15 mouse cellular contexts compared by ENCODE assay signal in genomic region chr7:109929628-109930027, GRCm38 (mm10). TPM values are rescaled to one million over a fixed set of nuclear protein-coding genes. Genes with fewer than 3 reads are reported as not detected.
DNase-seq lines count a peak whose midpoint lies in the region; ATAC-seq and TF ChIP-seq lines count a peak whose summit lies in the region.
"Had no signal": no experiment of that assay in that cellular context is flagged by ENCODE, and none has a peak within 500 bp of the region (broad histone marks: within the 10 kb centered on the region; RNA-seq: fewer than 3 reads in every experiment).

No protein-coding gene starts in this region.

- peak; percentile 54 for TF ChIP-seq CTCF in hindbrain, postnatal 0 days (IDR thresholded peaks at IDR 0.05; ENCODE audit: low read depth)
- TF ChIP-seq CTCF in lung, embryonic 14.5 days (IDR thresholded peaks at IDR 0.05; ENCODE audit: low read depth) = peak; percentile 31; the same call in 1 of the 2 replicates
- peak; percentile 15 for TF ChIP-seq CTCF in Patski (IDR thresholded peaks at IDR 0.05)

- H3K4me3 ChIP-seq in hindbrain, postnatal 0 days (ENCODE audit: low read length) = no peak overlapping the region
- no peak overlapping the region for H3K4me3 ChIP-seq in hindbrain, embryonic 16.5 days (ENCODE audit: low read length)
- no peak overlapping the region for H3K4me3 ChIP-seq in lung, embryonic 14.5 days (ENCODE audit: low read depth, low read length)
- H3K4me3 ChIP-seq in kidney, embryonic 16.5 days (ENCODE audit: low read length) = no peak overlapping the region
- H3K4me3 ChIP-seq: embryonic facial prominence, embryonic 15.5 days; forebrain, embryonic 13.5 days; heart, embryonic 12.5 days; liver, embryonic 13.5 days had no signal

- DNase-seq in hindbrain, postnatal 0 days (ENCODE audit: low spot score) = peak; percentile 25
- DNase-seq in lung, embryonic 14.5 days = peak; percentile 16
- no peak for DNase-seq in lung, postnatal 10 days
- no peak for DNase-seq in Patski (ENCODE audit: low read depth, low spot score)
- DNase-seq in left cerebral cortex, adult 9 months (ENCODE audit: low spot score in 2 of 2) = no peak
- DNase-seq: adrenal gland, postnatal 14 days; cerebellum, adult 11 months; liver, embryonic 13.5 days; right cerebral cortex, postnatal 14 days had no signal

- H3K27ac ChIP-seq in hindbrain, postnatal 0 days = no peak overlapping the region
- no peak overlapping the region for H3K27ac ChIP-seq in hindbrain, embryonic 16.5 days (ENCODE audit: low read depth, low read length)
- no peak overlapping the region for H3K27ac ChIP-seq in lung, embryonic 14.5 days (ENCODE audit: low read depth)
- no peak overlapping the region for H3K27ac ChIP-seq in kidney, embryonic 16.5 days (ENCODE audit: low read length)
- H3K27ac ChIP-seq: embryonic facial prominence, embryonic 15.5 days; forebrain, embryonic 13.5 days; liver, embryonic 13.5 days had no signal

- CTCF ChIA-PET in Patski (lab: Charles Lee) = interaction anchor here (0.9 to 1.6 kb wide), 5 partner anchors 10 to 40 kb away, joined by 3 to 5 read pairs (median 3); no protein-coding TSS in a partner anchor

- ATAC-seq in hindbrain, postnatal 0 days = no peak
- ATAC-seq in hindbrain, embryonic 16.5 days = no peak
- ATAC-seq in lung, embryonic 14.5 days (ENCODE audit: insufficient read depth) = no peak
- no peak for ATAC-seq in Patski
- ATAC-seq in neutrophil, adult 5-6 weeks (ENCODE audit: extremely low read depth, insufficient number of reproducible peaks, low FRiP score, poor library complexity, severe bottlenecking) = 0 out of 2 replicates have a peak, but pooled peaks have one; percentile 16
- no peak for ATAC-seq in kidney, embryonic 16.5 days (ENCODE audit: low FRiP score, low TSS enrichment)
- ATAC-seq: forebrain, embryonic 13.5 days had no signal

- H3K36me3 ChIP-seq in hindbrain, postnatal 0 days (ENCODE audit: insufficient read depth, low read length) = peaks cover 27% of the 10 kb centered on the region
- H3K36me3 ChIP-seq in hindbrain, embryonic 16.5 days (ENCODE audit: control insufficient read depth, insufficient read depth, low read length) = peaks cover 28% of the 10 kb centered on the region
- peaks cover 48% of the 10 kb centered on the region for H3K36me3 ChIP-seq in lung, embryonic 14.5 days (ENCODE audit: insufficient read depth)
- H3K36me3 ChIP-seq in kidney, embryonic 16.5 days (ENCODE audit: insufficient read depth, low read length) = peaks cover 24% of the 10 kb centered on the region

- H3K27me3 ChIP-seq in hindbrain, postnatal 0 days (ENCODE audit: insufficient read depth, low read length) = no peaks in the 10 kb centered on the region
- no peaks in the 10 kb centered on the region for H3K27me3 ChIP-seq in hindbrain, embryonic 16.5 days (replicated peaks; ENCODE audit: control insufficient read depth, insufficient read depth, low read length)
- no peaks in the 10 kb centered on the region for H3K27me3 ChIP-seq in lung, embryonic 14.5 days (ENCODE audit: insufficient read depth, low read length)
- no peaks in the 10 kb centered on the region for H3K27me3 ChIP-seq in Patski
- no peaks in the 10 kb centered on the region for H3K27me3 ChIP-seq in kidney, embryonic 16.5 days (ENCODE audit: insufficient read depth, low read length)
- H3K27me3 ChIP-seq: embryonic facial prominence, embryonic 15.5 days; forebrain, embryonic 13.5 days; heart, embryonic 12.5 days; liver, embryonic 13.5 days had no signal

- H3K4me1 ChIP-seq in hindbrain, postnatal 0 days (ENCODE audit: insufficient read depth, low read length) = no peaks in the 10 kb centered on the region
- H3K4me1 ChIP-seq in hindbrain, embryonic 16.5 days (ENCODE audit: control insufficient read depth, insufficient read depth, low read depth, low read length) = no peaks in the 10 kb centered on the region; the same call in 1 of the 2 replicates
- no peaks in the 10 kb centered on the region for H3K4me1 ChIP-seq in lung, embryonic 14.5 days (ENCODE audit: insufficient read depth)
- no peaks in the 10 kb centered on the region for H3K4me1 ChIP-seq in kidney, embryonic 16.5 days (ENCODE audit: insufficient read depth, low read length)
- H3K4me1 ChIP-seq: embryonic facial prominence, embryonic 15.5 days; liver, embryonic 13.5 days had no signal

- in situ Hi-C loops in Patski (cut with MboI; ENCODE audit: low pct_unique_long_range_greater_than_20kb) = no loop called here

- no peaks in the 10 kb centered on the region for H3K9me3 ChIP-seq in hindbrain, postnatal 0 days (ENCODE audit: low read length)
- H3K9me3 ChIP-seq in hindbrain, embryonic 16.5 days (ENCODE audit: control insufficient read depth, low read length) = no peaks in the 10 kb centered on the region
- H3K9me3 ChIP-seq in lung, embryonic 14.5 days (ENCODE audit: low read depth, low read length) = no peaks in the 10 kb centered on the region
- no peaks in the 10 kb centered on the region for H3K9me3 ChIP-seq in kidney, embryonic 16.5 days (ENCODE audit: low read length)
- H3K9me3 ChIP-seq: embryonic facial prominence, embryonic 15.5 days; forebrain, embryonic 13.5 days; heart, embryonic 12.5 days; liver, embryonic 13.5 days had no signal

- H3K4me2 ChIP-seq in hindbrain, postnatal 0 days (ENCODE audit: low read depth, low read length) = no peak overlapping the region
- no peak overlapping the region for H3K4me2 ChIP-seq in hindbrain, embryonic 16.5 days (ENCODE audit: low read length)
- no peak overlapping the region for H3K4me2 ChIP-seq in lung, embryonic 14.5 days
- no peak overlapping the region for H3K4me2 ChIP-seq in kidney, embryonic 16.5 days (replicated peaks; ENCODE audit: low read depth, low read length)
- H3K4me2 ChIP-seq: embryonic facial prominence, embryonic 15.5 days; forebrain, embryonic 13.5 days; heart, embryonic 12.5 days; liver, embryonic 13.5 days had no signal

- no peak overlapping the region for H3K9ac ChIP-seq in hindbrain, postnatal 0 days (replicated peaks; ENCODE audit: low read length)
- no peak overlapping the region for H3K9ac ChIP-seq in hindbrain, embryonic 16.5 days (ENCODE audit: low read depth, low read length)
- H3K9ac ChIP-seq in lung, embryonic 14.5 days = no peak overlapping the region
- H3K9ac ChIP-seq in kidney, embryonic 16.5 days (replicated peaks; ENCODE audit: low read length) = no peak overlapping the region
- H3K9ac ChIP-seq: embryonic facial prominence, embryonic 15.5 days; forebrain, embryonic 13.5 days; heart, embryonic 12.5 days; liver, embryonic 13.5 days had no signal

- POLR2A ChIA-PET in Patski (lab: Charles Lee) = no interaction called here

RNA-seq across cellular contexts. Expression of gene Dennd5a, which starts 30.6 kb away (rescaled TPM):
- total RNA-seq in hindbrain, postnatal 0 days (2014; rRNA removed) = 174 and 191 TPM in 2 replicates
- 29.3 and 32.4 TPM in 2 replicates for polyA plus RNA-seq in hindbrain, postnatal 0 days (2015; fragmentation: Nextera tagmentation; extraction: Ambion mirVana)
- 34.6 and 36.5 TPM in 2 replicates for polyA plus RNA-seq in hindbrain, embryonic 16.5 days (2015; fragmentation: Nextera tagmentation; extraction: Ambion mirVana)
- 51.4 and 51.7 TPM in 2 replicates for polyA plus RNA-seq in lung, embryonic 14.5 days (2014; fragmentation: Nextera tagmentation; extraction: Ambion mirVana)
- polyA plus RNA-seq in Patski (2021) = 112 TPM
- 181 and 184 TPM in 2 replicates for total RNA-seq in neutrophil, adult 5-6 weeks (2017)
- 30.9 and 31.3 TPM in 2 replicates for polyA plus RNA-seq in kidney, embryonic 16.5 days (2015; fragmentation: Nextera tagmentation; extraction: Ambion mirVana)

RNA-seq across cellular contexts. Expression of gene Tmem41b, which starts 57.1 kb away (rescaled TPM):
- total RNA-seq in hindbrain, postnatal 0 days (2014; rRNA removed) = 56.9 and 59.0 TPM in 2 replicates
- 58.7 and 59.6 TPM in 2 replicates for polyA plus RNA-seq in hindbrain, postnatal 0 days (2015; fragmentation: Nextera tagmentation; extraction: Ambion mirVana)
- polyA plus RNA-seq in hindbrain, embryonic 16.5 days (2015; fragmentation: Nextera tagmentation; extraction: Ambion mirVana) = 62.2 and 65.8 TPM in 2 replicates
- polyA plus RNA-seq in lung, embryonic 14.5 days (2014; fragmentation: Nextera tagmentation; extraction: Ambion mirVana) = 67.0 and 67.7 TPM in 2 replicates
- polyA plus RNA-seq in Patski (2021) = 42.8 TPM
- 60.0 and 64.2 TPM in 2 replicates for total RNA-seq in neutrophil, adult 5-6 weeks (2017)
- 65.8 and 68.6 TPM in 2 replicates for polyA plus RNA-seq in kidney, embryonic 16.5 days (2015; fragmentation: Nextera tagmentation; extraction: Ambion mirVana)

Comparison
In these comparisons a context has a peak if more than half of its experiments do, and no peak if none do; other contexts are left out.
1. DNase-seq: peak in hindbrain, postnatal 0 days (single experiment) and lung, embryonic 14.5 days (single experiment); none in lung, postnatal 10 days (single experiment), Patski (single experiment) and left cerebral cortex, adult 9 months (0 of 2).
2. Peak in every context shown above with its lines, with median percentiles within 50 percentile points of each other: CTCF ChIP-seq.